Mouse (Mus musculus): ENCODE results near the gene Raf1.
A peak's percentile ranks its signal among the peaks of the same experiment; 100 is the strongest.

- TF ChIP-seq POLR2A (IDR thresholded peaks at IDR 0.05; ENCODE audit: control insufficient read depth in 1 of 2, insufficient read depth in 1 of 2, low read depth in 1 of 2, low read length in 2 of 2, poor library complexity in 1 of 2) (peak; percentile 81 to 98), GABPA (IDR thresholded peaks at IDR 0.05; ENCODE audit: low read depth, low read length) (no peak), CTCF (IDR thresholded peaks at IDR 0.05 in 2 of 3, conservative IDR thresholded peaks at IDR 0.05 in 1 of 3; ENCODE audit: control insufficient read depth in 1 of 3, insufficient read depth in 1 of 3, low read depth in 2 of 3, low read length in 3 of 3, poor library complexity in 1 of 3, severe bottlenecking in 1 of 3) (no peak), ZKSCAN1 (IDR thresholded peaks at IDR 0.05; ENCODE audit: low read depth, low read length) (no peak), BHLHE40 (IDR thresholded peaks at IDR 0.05; ENCODE audit: borderline replicate concordance, low read depth, low read length) (no peak), GATA1 (IDR thresholded peaks at IDR 0.05; ENCODE audit: low read depth, low read length) (no peak), ETS1 (IDR thresholded peaks at IDR 0.05; ENCODE audit: low read depth, low read length) (peak; percentile 53; the same call in 1 of the 2 replicates), ZNF384 (IDR thresholded peaks at IDR 0.05; ENCODE audit: low read depth, low read length) (peak; percentile 54)
Observed at GRCm38 (mm10) chr6:115676452-115677128, at the start of gene Raf1.

Data from MEL (cell line).